Mouse (Mus musculus) liver, embryonic 14.5 days (tissue): Measurements from ENCODE around the gene Crtac1.

Source experiments
- CTCF ChIP-seq: IDR thresholded peaks from 2 replicates; pipeline ENCODE4 v1.5.1; 2016; ENCODE audit warnings: antibody characterized with exemption, low read depth, control low read depth
- EP300 ChIP-seq: IDR thresholded peaks from 2 replicates; pipeline ENCODE4 v1.6.1; 2016; ENCODE audit warnings: antibody characterized with exemption, low read depth

- TF ChIP-seq EP300 (no peak), CTCF (no peak)
These were observed 40.0 kb upstream of the Crtac1 start for GRCm38 (mm10) chr19:42471571-42471970.
